In the genomic region with DNA sequence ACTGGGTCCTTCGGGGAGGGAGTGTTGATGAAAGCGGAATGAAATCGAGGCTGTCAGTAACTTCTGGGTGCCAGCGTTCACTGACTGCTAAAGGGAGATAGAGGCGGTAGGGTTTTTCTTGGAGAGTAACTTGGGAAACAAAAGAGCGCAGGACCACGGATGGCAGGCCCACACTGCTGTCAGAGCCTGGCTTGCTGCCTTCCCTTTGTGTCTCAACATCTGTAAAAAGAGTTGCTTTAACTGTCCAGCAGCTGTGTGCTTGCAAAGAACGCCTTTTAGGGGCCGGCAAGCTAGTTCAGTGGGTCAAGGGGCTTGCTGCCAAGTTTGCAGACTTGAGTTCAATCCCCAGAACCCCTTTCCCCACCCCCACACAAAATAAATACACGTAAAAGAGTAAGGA, we compare ENCODE assay signal across 14 mouse cellular contexts. TPM values are rescaled to one million over a fixed set of nuclear protein-coding genes. Genes with fewer than 3 reads are reported as not detected.
DNase-seq lines count a peak whose midpoint lies in the region; ATAC-seq and TF ChIP-seq lines count a peak whose summit lies in the region.
"Had no signal": no experiment of that assay in that cellular context is flagged by ENCODE, and none has a peak within 500 bp of the region (broad histone marks: within the 10 kb centered on the region; RNA-seq: fewer than 3 reads in every experiment).

No protein-coding gene starts in this region.

- no peak for ATAC-seq in lung, embryonic 14.5 days (ENCODE audit: insufficient read depth)
- ATAC-seq in forebrain, postnatal 0 days = no peak
- no peak for ATAC-seq in midbrain, embryonic 13.5 days

- H3K36me3 ChIP-seq in lung, embryonic 14.5 days (ENCODE audit: insufficient read depth) = no peaks in the 10 kb centered on the region
- peaks cover 95% of the 10 kb centered on the region for H3K36me3 ChIP-seq in forebrain, embryonic 10.5 days (replicated peaks)
- peaks cover 5% of the 10 kb centered on the region for H3K36me3 ChIP-seq in forebrain, postnatal 0 days (ENCODE audit: insufficient read depth)
- H3K36me3 ChIP-seq in midbrain, embryonic 13.5 days = peaks cover 29% of the 10 kb centered on the region
- H3K36me3 ChIP-seq: liver, embryonic 15.5 days; neural tube, embryonic 15.5 days had no signal

- TF ChIP-seq CTCF in lung, embryonic 14.5 days (IDR thresholded peaks at IDR 0.05; ENCODE audit: low read depth) = no peak
- TF ChIP-seq CTCF in forebrain, postnatal 0 days (IDR thresholded peaks at IDR 0.05; ENCODE audit: low read depth) = no peak

- WGBS in lung, embryonic 14.5 days = 2% methylated on average over 10 of the region's 10 CpGs
- 6% methylated on average over 10 of the region's 10 CpGs for WGBS in forebrain, embryonic 10.5 days
- 16% methylated on average over 10 of the region's 10 CpGs for WGBS in forebrain, postnatal 0 days
- WGBS in midbrain, embryonic 13.5 days = 4% methylated on average over 10 of the region's 10 CpGs

- no peak overlapping the region for H3K4me3 ChIP-seq in lung, embryonic 14.5 days (ENCODE audit: low read depth, low read length)
- peak overlapping the region; percentile 68 for H3K4me3 ChIP-seq in forebrain, embryonic 10.5 days
- H3K4me3 ChIP-seq in forebrain, postnatal 0 days (ENCODE audit: low read depth, low read length) = peak overlapping the region; percentile 16; the same call in 1 of the 2 replicates
- H3K4me3 ChIP-seq in midbrain, embryonic 13.5 days (replicated peaks) = peak overlapping the region; percentile 63
- H3K4me3 ChIP-seq: liver, embryonic 15.5 days; neural tube, embryonic 15.5 days had no signal

- no peak overlapping the region for H3K27ac ChIP-seq in lung, embryonic 14.5 days (ENCODE audit: low read depth)
- H3K27ac ChIP-seq in forebrain, embryonic 10.5 days = peak overlapping the region; percentile 96
- 0 out of 2 replicates have a peak overlapping the region, but pooled peaks have one; percentile 24 for H3K27ac ChIP-seq in forebrain, postnatal 0 days (ENCODE audit: low read depth, low read length)
- peak overlapping the region; percentile 0; the same call in 1 of the 2 replicates for H3K27ac ChIP-seq in midbrain, embryonic 13.5 days
- H3K27ac ChIP-seq: liver, embryonic 15.5 days; neural tube, embryonic 15.5 days had no signal

- H3K27me3 ChIP-seq in lung, embryonic 14.5 days (ENCODE audit: insufficient read depth, low read length) = peaks cover 99% of the 10 kb centered on the region
- peaks cover 100% of the 10 kb centered on the region for H3K27me3 ChIP-seq in forebrain, embryonic 10.5 days (ENCODE audit: poor library complexity, severe bottlenecking)
- H3K27me3 ChIP-seq in forebrain, postnatal 0 days (ENCODE audit: insufficient read depth, low read length) = no peaks in the 10 kb centered on the region
- H3K27me3 ChIP-seq in midbrain, embryonic 13.5 days = peaks cover 90% of the 10 kb centered on the region

- H3K4me1 ChIP-seq in lung, embryonic 14.5 days (ENCODE audit: insufficient read depth) = no peaks in the 10 kb centered on the region
- peaks cover 78% of the 10 kb centered on the region for H3K4me1 ChIP-seq in forebrain, embryonic 10.5 days
- 0 out of 2 replicates have a peak, but pooled peaks cover 6% of the 10 kb centered on the region for H3K4me1 ChIP-seq in forebrain, postnatal 0 days (ENCODE audit: insufficient read depth)
- H3K4me1 ChIP-seq in midbrain, embryonic 13.5 days (replicated peaks) = peaks cover 41% of the 10 kb centered on the region

- DNase-seq in lung, embryonic 14.5 days = peak; percentile 77
- DNase-seq in lung, postnatal 14 days = no peak
- DNase-seq in forebrain, embryonic 10.5 days (ENCODE audit: extremely low spot score, low spot score) = no peak
- no peak for DNase-seq in forebrain, postnatal 0 days
- DNase-seq in layer of hippocampus, adult 9-10 months (ENCODE audit: low spot score) = no peak
- DNase-seq in adrenal gland, adult (ENCODE audit: inconsistent age in 2 of 2, low spot score in 1 of 2) = no peak
- DNase-seq in frontal cortex, adult 2 months (ENCODE audit: extremely low spot score in 1 of 2, low spot score in 1 of 2) = no peak
- DNase-seq: adrenal gland, postnatal 36 days; gastrocnemius, postnatal 25 days; kidney, postnatal 36 days; right cerebral cortex, adult 18-20 months had no signal

- no peak overlapping the region for H3K4me2 ChIP-seq in lung, embryonic 14.5 days
- H3K4me2 ChIP-seq in forebrain, postnatal 0 days (ENCODE audit: low read depth) = peak overlapping the region; percentile 78
- peak overlapping the region; percentile 68 for H3K4me2 ChIP-seq in midbrain, embryonic 13.5 days (replicated peaks)
- H3K4me2 ChIP-seq: liver, embryonic 15.5 days; neural tube, embryonic 15.5 days had no signal

- H3K9ac ChIP-seq in lung, embryonic 14.5 days = no peak overlapping the region
- peak overlapping the region; percentile 33; the same call in 1 of the 2 replicates for H3K9ac ChIP-seq in forebrain, postnatal 0 days
- peak overlapping the region; percentile 46; the same call in 1 of the 2 replicates for H3K9ac ChIP-seq in midbrain, embryonic 13.5 days (replicated peaks)
- H3K9ac ChIP-seq: liver, embryonic 15.5 days; neural tube, embryonic 15.5 days had no signal

- no peaks in the 10 kb centered on the region for H3K9me3 ChIP-seq in lung, embryonic 14.5 days (ENCODE audit: low read depth, low read length)
- H3K9me3 ChIP-seq in forebrain, embryonic 10.5 days = no peaks in the 10 kb centered on the region
- H3K9me3 ChIP-seq in forebrain, postnatal 0 days (ENCODE audit: low read length) = no peaks in the 10 kb centered on the region
- no peaks in the 10 kb centered on the region for H3K9me3 ChIP-seq in midbrain, embryonic 13.5 days
- H3K9me3 ChIP-seq: liver, embryonic 15.5 days; neural tube, embryonic 15.5 days had no signal

RNA-seq across cellular contexts. Expression of a gene that starts 20.1 kb away (rescaled TPM):
- 0.20 and 0.39 TPM in 2 replicates for polyA plus RNA-seq in lung, embryonic 14.5 days (2014; fragmentation: Nextera tagmentation; extraction: Ambion mirVana)
- polyA plus RNA-seq in forebrain, embryonic 10.5 days (2016; fragmentation: Nextera tagmentation; extraction: Ambion mirVana) = 108 and 115 TPM in 2 replicates
- total RNA-seq in forebrain, postnatal 0 days (2014; rRNA removed) = 82.8 and 87.6 TPM in 2 replicates
- 43.5 and 45.9 TPM in 2 replicates for polyA plus RNA-seq in forebrain, postnatal 0 days (2015; fragmentation: Nextera tagmentation; extraction: Ambion mirVana)
- polyA plus RNA-seq in midbrain, embryonic 13.5 days (2015; fragmentation: Nextera tagmentation; extraction: Ambion mirVana) = 89.3 and 97.3 TPM in 2 replicates
- 60.4 and 64.0 TPM in 2 replicates for polyA plus RNA-seq in frontal cortex, adult 2 months (2012; rRNA removed)
- total RNA-seq: adrenal gland, postnatal 36 days had no signal

Comparison
In these comparisons a context has a peak if more than half of its experiments do, and no peak if none do; other contexts are left out.
1. RNA of a gene that starts 20.1 kb away (polyA plus RNA-seq): 108 to 115 TPM in forebrain, embryonic 10.5 days, 89.3 to 97.3 TPM in midbrain, embryonic 13.5 days, 60.4 to 64.0 TPM in frontal cortex, adult 2 months and 43.5 to 45.9 TPM in forebrain, postnatal 0 days; 0.20 to 0.39 TPM in lung, embryonic 14.5 days; every median in the first group is over 10 times any median in the second.